ENCODE assay signal across 25 mouse cellular contexts in genomic region chr13:103958607-103959123, GRCm38 (mm10). TPM values are rescaled to one million over a fixed set of nuclear protein-coding genes. Genes with fewer than 3 reads are reported as not detected.
DNase-seq lines count a peak whose midpoint lies in the region; ATAC-seq and TF ChIP-seq lines count a peak whose summit lies in the region.
"Had no signal": no experiment of that assay in that cellular context is flagged by ENCODE, and none has a peak within 500 bp of the region (broad histone marks: within the 10 kb centered on the region; RNA-seq: fewer than 3 reads in every experiment).

No protein-coding gene starts in this region.

- no peak for DNase-seq in forebrain, embryonic 11.5 days (ENCODE audit: low spot score)
- DNase-seq in left cerebral cortex, postnatal 25 days (ENCODE audit: low spot score in 2 of 2) = peak; percentile 8 to 53
- DNase-seq in left cerebral cortex, postnatal 10 days (ENCODE audit: extremely low spot score in 1 of 2, low spot score in 2 of 2) = no peak
- peak; percentile 33 for DNase-seq in brain, embryonic 14.5 days (ENCODE audit: low read depth)
- no peak for DNase-seq in retina, postnatal 1 day
- no peak for DNase-seq in MN1 (ENCODE audit: low spot score)
- DNase-seq: adrenal gland, adult 2 months; cerebellum, adult 8-10 months; gastrocnemius, adult 2 months; heart, postnatal 10 days; kidney, postnatal 25 days; liver, embryonic 13.5 days; lung, embryonic 14.5 days had no signal

- H3K27me3 ChIP-seq in forebrain, embryonic 15.5 days = no peaks in the 10 kb centered on the region
- H3K27me3 ChIP-seq in forebrain, embryonic 11.5 days (ENCODE audit: control insufficient read depth, insufficient read depth, low read length) = no peaks in the 10 kb centered on the region
- H3K27me3 ChIP-seq: embryonic facial prominence, embryonic 15.5 days; limb, embryonic 13.5 days; liver, embryonic 13.5 days; midbrain, embryonic 15.5 days; neural tube, embryonic 13.5 days; Patski had no signal

- H3K36me3 ChIP-seq in forebrain, embryonic 15.5 days = no peaks in the 10 kb centered on the region
- no peaks in the 10 kb centered on the region for H3K36me3 ChIP-seq in forebrain, embryonic 11.5 days (ENCODE audit: control insufficient read depth, insufficient read depth, low read length)
- H3K36me3 ChIP-seq: embryonic facial prominence, embryonic 15.5 days; limb, embryonic 13.5 days; liver, embryonic 13.5 days; midbrain, embryonic 15.5 days; neural tube, embryonic 13.5 days had no signal

- no peak for TF ChIP-seq CTCF in brain, embryonic 14.5 days (IDR thresholded peaks at IDR 0.05; ENCODE audit: borderline replicate concordance, extremely low read depth, insufficient read depth, insufficient read length)

- H3K9ac ChIP-seq in forebrain, embryonic 15.5 days (replicated peaks) = no peak overlapping the region
- H3K9ac ChIP-seq in forebrain, embryonic 11.5 days (ENCODE audit: low read length) = no peak overlapping the region
- H3K9ac ChIP-seq: embryonic facial prominence, embryonic 15.5 days; limb, embryonic 13.5 days; liver, embryonic 13.5 days; lung, embryonic 14.5 days; midbrain, embryonic 15.5 days; neural tube, embryonic 13.5 days had no signal

- TF ChIP-seq POLR2A in brain, embryonic 14.5 days (IDR thresholded peaks at IDR 0.05; ENCODE audit: borderline replicate concordance, extremely low read depth, insufficient read depth, insufficient read length, poor library complexity, severe bottlenecking) = no peak

- WGBS in forebrain, embryonic 15.5 days = 43% methylated on average over 9 of the region's 9 CpGs
- 74% methylated on average over 9 of the region's 9 CpGs for WGBS in forebrain, embryonic 11.5 days

- H3K4me1 ChIP-seq in forebrain, embryonic 15.5 days = no peaks in the 10 kb centered on the region
- no peaks in the 10 kb centered on the region for H3K4me1 ChIP-seq in forebrain, embryonic 11.5 days (replicated peaks; ENCODE audit: control insufficient read depth, insufficient read depth, low read length)
- H3K4me1 ChIP-seq: midbrain, embryonic 15.5 days; neural tube, embryonic 13.5 days had no signal

- H3K9me3 ChIP-seq in forebrain, embryonic 15.5 days = no peaks in the 10 kb centered on the region
- no peaks in the 10 kb centered on the region for H3K9me3 ChIP-seq in forebrain, embryonic 11.5 days (ENCODE audit: control insufficient read depth, low read length)
- H3K9me3 ChIP-seq: embryonic facial prominence, embryonic 15.5 days; limb, embryonic 13.5 days; liver, embryonic 13.5 days; midbrain, embryonic 15.5 days; neural tube, embryonic 13.5 days had no signal

- H3K27ac ChIP-seq in forebrain, embryonic 15.5 days (replicated peaks) = no peak overlapping the region
- no peak overlapping the region for H3K27ac ChIP-seq in forebrain, embryonic 11.5 days (ENCODE audit: low read depth, low read length)
- H3K27ac ChIP-seq: embryonic facial prominence, embryonic 15.5 days; gastrocnemius, adult 2 months; hindbrain, postnatal 0 days; layer of hippocampus, adult 2 months; limb, embryonic 13.5 days; liver, embryonic 13.5 days; midbrain, embryonic 15.5 days; neural tube, embryonic 13.5 days had no signal

- H3K4me2 ChIP-seq in forebrain, embryonic 15.5 days (replicated peaks) = no peak overlapping the region
- H3K4me2 ChIP-seq in forebrain, embryonic 11.5 days (ENCODE audit: low read depth, low read length, severe bottlenecking) = no peak overlapping the region
- H3K4me2 ChIP-seq: embryonic facial prominence, embryonic 15.5 days; heart, embryonic 11.5 days; limb, embryonic 13.5 days; liver, embryonic 13.5 days; lung, embryonic 14.5 days; midbrain, embryonic 15.5 days; neural tube, embryonic 13.5 days had no signal

- intact Hi-C loops in left cerebral cortex, postnatal 25 days (cut with DNase I) = no loop called here
- intact Hi-C loops in left cerebral cortex, postnatal 10 days (cut with DNase I) = no loop called here

- ATAC-seq in forebrain, embryonic 15.5 days (replicated peaks) = 0 out of 2 replicates have a peak, but pooled peaks have one; percentile 19
- ATAC-seq in forebrain, embryonic 11.5 days (replicated peaks; ENCODE audit: low FRiP score) = no peak
- ATAC-seq in megakaryocyte progenitor cell, adult 5-6 weeks (replicated peaks; ENCODE audit: poor library complexity) = peak; percentile 93
- ATAC-seq: CD4-positive, CD25-positive, alpha-beta regulatory T cell, adult 4 months; intestine, embryonic 16.5 days; midbrain, embryonic 15.5 days; Patski had no signal

- H3K4me3 ChIP-seq in forebrain, embryonic 15.5 days = no peak overlapping the region
- H3K4me3 ChIP-seq in forebrain, embryonic 11.5 days (ENCODE audit: low read depth, low read length) = no peak overlapping the region
- H3K4me3 ChIP-seq: embryonic facial prominence, embryonic 15.5 days; gastrocnemius, adult 2 months; layer of hippocampus, adult 2 months; limb, embryonic 13.5 days; liver, embryonic 13.5 days; midbrain, embryonic 15.5 days; neural tube, embryonic 13.5 days had no signal

RNA-seq across cellular contexts. Expression of gene Erbin, which starts 38.4 kb away (rescaled TPM):
- 9.8 and 10.9 TPM in 2 replicates for polyA plus RNA-seq in forebrain, embryonic 15.5 days (2015; fragmentation: Nextera tagmentation; extraction: Ambion mirVana)
- 26.1 and 27.0 TPM in 2 replicates for polyA plus RNA-seq in forebrain, embryonic 11.5 days (2014; fragmentation: Nextera tagmentation; extraction: Ambion mirVana)
- total RNA-seq in left cerebral cortex, postnatal 25 days (2021) = 10 to 100 TPM; 32.5 to 39.5 TPM
- total RNA-seq in left cerebral cortex, postnatal 10 days (2021) = 10 to 100 TPM; 30.4 to 32.8 TPM
- polyA plus RNA-seq in brain, embryonic 14.5 days (2012; rRNA removed) = 23.7 and 31.1 TPM in 2 replicates
- total RNA-seq in megakaryocyte progenitor cell, adult 5-6 weeks (2015) = 86.9 and 96.9 TPM in 2 replicates
- total RNA-seq in megakaryocyte progenitor cell, adult 5-6 weeks (2017) = 72.9 and 92.5 TPM in 2 replicates

Comparison
In these comparisons a context has a peak if more than half of its experiments do, and no peak if none do; other contexts are left out.
1. DNase-seq: peak in left cerebral cortex, postnatal 25 days (2 of 2) and brain, embryonic 14.5 days (single experiment); none in forebrain, embryonic 11.5 days (single experiment), left cerebral cortex, postnatal 10 days (0 of 2), retina, postnatal 1 day (single experiment) and MN1 (single experiment).